ENCODE assay signal across 18 mouse cellular contexts in genomic region chr2:32640550-32641051, GRCm38 (mm10). TPM values are rescaled to one million over a fixed set of nuclear protein-coding genes. Genes with fewer than 3 reads are reported as not detected.
DNase-seq lines count a peak whose midpoint lies in the region; ATAC-seq lines count a peak whose summit lies in the region.
"Had no signal": no experiment of that assay in that cellular context is flagged by ENCODE, and none has a peak within 500 bp of the region (broad histone marks: within the 10 kb centered on the region; RNA-seq: fewer than 3 reads in every experiment).

No protein-coding gene starts in this region.

- no peak overlapping the region for H3K4me2 ChIP-seq in heart, embryonic 11.5 days
- H3K4me2 ChIP-seq in liver, embryonic 13.5 days = no peak overlapping the region
- no peak overlapping the region for H3K4me2 ChIP-seq in liver, embryonic 12.5 days

- no peaks in the 10 kb centered on the region for H3K9me3 ChIP-seq in heart, embryonic 11.5 days (replicated peaks; ENCODE audit: control insufficient read depth, low read length)
- no peaks in the 10 kb centered on the region for H3K9me3 ChIP-seq in liver, embryonic 13.5 days (replicated peaks)
- H3K9me3 ChIP-seq in liver, embryonic 12.5 days (replicated peaks) = no peaks in the 10 kb centered on the region
- H3K9me3 ChIP-seq: G1E had no signal

- H3K36me3 ChIP-seq in heart, embryonic 11.5 days (ENCODE audit: control insufficient read depth, insufficient read depth, low read length) = no peaks in the 10 kb centered on the region
- H3K36me3 ChIP-seq in liver, embryonic 13.5 days = no peaks in the 10 kb centered on the region
- H3K36me3 ChIP-seq in liver, embryonic 12.5 days = no peaks in the 10 kb centered on the region
- H3K36me3 ChIP-seq: G1E had no signal

- H3K27me3 ChIP-seq in heart, embryonic 11.5 days (ENCODE audit: control insufficient read depth, insufficient read depth, low read length) = no peaks in the 10 kb centered on the region
- no peaks in the 10 kb centered on the region for H3K27me3 ChIP-seq in liver, embryonic 13.5 days
- no peaks in the 10 kb centered on the region for H3K27me3 ChIP-seq in liver, embryonic 12.5 days (replicated peaks)

- 39% methylated on average over 6 of the region's 6 CpGs for WGBS in heart, embryonic 11.5 days (ENCODE audit: insufficient replicate concordance)
- 50% methylated on average over 6 of the region's 6 CpGs for WGBS in liver, embryonic 13.5 days (ENCODE audit: insufficient replicate concordance)
- 55% methylated on average over 6 of the region's 6 CpGs for WGBS in liver, embryonic 12.5 days (ENCODE audit: insufficient replicate concordance)

- no peak for ATAC-seq in heart, embryonic 11.5 days (replicated peaks; ENCODE audit: insufficient number of reproducible peaks, low FRiP score, low TSS enrichment)
- no peak for ATAC-seq in liver, embryonic 13.5 days (ENCODE audit: low read depth)
- no peak for ATAC-seq in liver, embryonic 12.5 days
- ATAC-seq: CD4-positive, CD25-positive, alpha-beta regulatory T cell, adult 4 months; inflammation-experienced regulatory T-cells, adult 6 months; midbrain, embryonic 16.5 days had no signal

- peak overlapping the region; percentile 0; the same call in 1 of the 2 replicates for H3K27ac ChIP-seq in heart, embryonic 11.5 days (ENCODE audit: low read depth, low read length)
- H3K27ac ChIP-seq in liver, embryonic 13.5 days = 0 out of 2 replicates have a peak overlapping the region, but pooled peaks have one; percentile 32
- no peak overlapping the region for H3K27ac ChIP-seq in liver, embryonic 12.5 days
- H3K27ac ChIP-seq: liver, embryonic 14.5 days had no signal

- no peak overlapping the region for H3K9ac ChIP-seq in heart, embryonic 11.5 days (ENCODE audit: low read depth, low read length)
- 0 out of 2 replicates have a peak overlapping the region, but pooled peaks have one; percentile 4 for H3K9ac ChIP-seq in liver, embryonic 13.5 days
- H3K9ac ChIP-seq in liver, embryonic 12.5 days = no peak overlapping the region
- H3K9ac ChIP-seq: liver, embryonic 14.5 days had no signal

- peaks cover 44% of the 10 kb centered on the region for H3K4me1 ChIP-seq in heart, embryonic 11.5 days (ENCODE audit: control insufficient read depth, insufficient read depth, low read length)
- H3K4me1 ChIP-seq in liver, embryonic 13.5 days (replicated peaks) = peaks cover 47% of the 10 kb centered on the region
- H3K4me1 ChIP-seq in liver, embryonic 12.5 days = peaks cover 49% of the 10 kb centered on the region

- no peak overlapping the region for H3K4me3 ChIP-seq in heart, embryonic 11.5 days (ENCODE audit: low read depth, low read length)
- no peak overlapping the region for H3K4me3 ChIP-seq in liver, embryonic 13.5 days (replicated peaks)
- no peak overlapping the region for H3K4me3 ChIP-seq in liver, embryonic 12.5 days

- DNase-seq in heart, adult 18-20 months = no peak
- DNase-seq in liver, embryonic 13.5 days = no peak
- peak; percentile 78 for DNase-seq in 416B (ENCODE audit: low read depth)
- DNase-seq in ZHBTc4 (ENCODE audit: low read depth, low spot score) = peak; percentile 35
- no peak for DNase-seq in kidney, adult 9 months
- DNase-seq in ovary, adult 18-20 months (ENCODE audit: low spot score) = no peak
- DNase-seq: cerebellum, adult 11-12 months; cerebellum, postnatal 25 days; gastrocnemius, postnatal 10 days; right cerebral cortex, adult 18-20 months; thymus, adult 18-20 months had no signal

RNA-seq across cellular contexts. Expression of gene Eng, which starts 5.8 kb away (rescaled TPM):
- 113 and 127 TPM in 2 replicates for polyA plus RNA-seq in heart, embryonic 11.5 days (2014; fragmentation: Nextera tagmentation; extraction: Ambion mirVana)
- total RNA-seq in heart, adult 18-20 months (2021) = 100 to 1,000 TPM in 1 of 2 experiments, 10 to 100 TPM in 1; 95.1 to 106 TPM
- polyA plus RNA-seq in liver, embryonic 13.5 days (2015; fragmentation: Nextera tagmentation; extraction: Ambion mirVana) = 20.6 and 23.4 TPM in 2 replicates
- polyA plus RNA-seq in liver, embryonic 12.5 days (2016; fragmentation: Nextera tagmentation; extraction: Ambion mirVana) = 32.4 and 35.4 TPM in 2 replicates
- polyA plus RNA-seq: CD4-positive, CD25-positive, alpha-beta regulatory T cell, adult 4 months; inflammation-experienced regulatory T-cells, adult 6 months had no signal

RNA-seq across cellular contexts. Expression of gene Ak1, which starts 19.0 kb away (rescaled TPM):
- polyA plus RNA-seq in heart, embryonic 11.5 days (2014; fragmentation: Nextera tagmentation; extraction: Ambion mirVana) = 212 and 221 TPM in 2 replicates
- total RNA-seq in heart, adult 18-20 months (2021) = 100 to 1,000 TPM; 654 to 691 TPM
- 2.2 and 2.3 TPM in 2 replicates for polyA plus RNA-seq in liver, embryonic 13.5 days (2015; fragmentation: Nextera tagmentation; extraction: Ambion mirVana)
- polyA plus RNA-seq in liver, embryonic 12.5 days (2016; fragmentation: Nextera tagmentation; extraction: Ambion mirVana) = 2.6 TPM in 2 replicates
- polyA plus RNA-seq: CD4-positive, CD25-positive, alpha-beta regulatory T cell, adult 4 months had no signal

RNA-seq across cellular contexts. Expression of gene St6galnac6, which starts 41.1 kb away (rescaled TPM):
- 8.3 and 9.3 TPM in 2 replicates for polyA plus RNA-seq in heart, embryonic 11.5 days (2014; fragmentation: Nextera tagmentation; extraction: Ambion mirVana)
- total RNA-seq in heart, adult 18-20 months (2021) = 100 to 1,000 TPM; 108 to 117 TPM
- polyA plus RNA-seq in liver, embryonic 13.5 days (2015; fragmentation: Nextera tagmentation; extraction: Ambion mirVana) = 10.0 and 12.8 TPM in 2 replicates
- polyA plus RNA-seq in liver, embryonic 12.5 days (2016; fragmentation: Nextera tagmentation; extraction: Ambion mirVana) = 14.5 and 15.4 TPM in 2 replicates

RNA-seq across cellular contexts. Expression of gene St6galnac4, which starts 53.7 kb away (rescaled TPM):
- polyA plus RNA-seq in heart, embryonic 11.5 days (2014; fragmentation: Nextera tagmentation; extraction: Ambion mirVana) = 32.9 and 40.9 TPM in 2 replicates
- 10 to 100 TPM; 14.7 to 16.1 TPM for total RNA-seq in heart, adult 18-20 months (2021)
- 13.5 and 14.1 TPM in 2 replicates for polyA plus RNA-seq in liver, embryonic 13.5 days (2015; fragmentation: Nextera tagmentation; extraction: Ambion mirVana)
- 17.5 and 18.9 TPM in 2 replicates for polyA plus RNA-seq in liver, embryonic 12.5 days (2016; fragmentation: Nextera tagmentation; extraction: Ambion mirVana)

Comparison
In these comparisons a context has a peak if more than half of its experiments do, and no peak if none do; other contexts are left out.
1. DNase-seq: peak in 416B (single experiment) and ZHBTc4 (single experiment); none in heart, adult 18-20 months (0 of 2), liver, embryonic 13.5 days (single experiment), kidney, adult 9 months (single experiment) and ovary, adult 18-20 months (single experiment).
2. RNA of gene Ak1, which starts 19.0 kb away (polyA plus RNA-seq): 212 to 221 TPM in heart, embryonic 11.5 days; 2.6 TPM in liver, embryonic 12.5 days and 2.2 to 2.3 TPM in liver, embryonic 13.5 days; every median in the first group is over 10 times any median in the second.